Mouse (Mus musculus) megakaryocyte, embryonic 14.5 days (primary cell): ENCODE results near the gene Smc4.

Experiments
- FLI1 ChIP-seq: IDR thresholded peaks from 2 replicates; pipeline ENCODE4 v1.6.1; 2012; ENCODE audit warnings: low read length, inconsistent platforms, mixed read lengths
- GATA1 ChIP-seq: IDR thresholded peaks from 3 replicates; pipeline ENCODE4 v1.6.1; 2012; ENCODE audit warnings: mixed read lengths, low read length, inconsistent platforms, borderline replicate concordance

- TF ChIP-seq GATA1 (no peak), FLI1 (no peak)
Measured at GRCm38 (mm10) chr3:69047684-69048083, 43.1 kb downstream of the Smc4 start.
